Mouse (Mus musculus): ENCODE results near the gene Gm21820.
"Not testable (repeated sequence)": the region's sequence is repeated elsewhere in the genome, so short reads cannot be mapped to it uniquely, and the experiment has no call there.

DNA sequence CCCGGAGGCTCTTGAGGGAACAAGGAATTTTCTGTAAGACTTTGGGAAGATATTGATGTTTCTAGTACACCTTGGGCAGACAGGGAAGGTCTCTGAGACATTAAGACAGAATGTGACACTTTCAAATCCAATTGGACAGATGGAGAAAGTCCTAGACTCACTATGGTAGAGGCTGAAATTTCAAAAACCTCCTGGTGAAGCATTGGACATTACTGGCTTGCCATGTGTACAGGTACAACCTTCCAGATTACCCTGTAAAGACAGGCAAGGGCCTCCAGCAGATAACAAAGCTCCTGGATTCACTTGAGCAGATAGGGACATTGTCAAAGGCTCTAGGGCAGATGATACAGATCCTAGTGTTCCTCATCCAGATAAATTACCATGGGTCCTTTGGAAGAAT is at the start of gene Gm21820:
- TF ChIP-seq POLR2A (IDR thresholded peaks at IDR 0.05; ENCODE audit: borderline replicate concordance, control insufficient read depth, low read depth, low read length); CTCF (IDR thresholded peaks at IDR 0.05; ENCODE audit: control insufficient read depth, insufficient read depth, low read length): not testable (repeated sequence)

Measured in bone marrow, adult 2 months (tissue).